Mouse (Mus musculus) A20 (cell line): ENCODE data around the gene Dusp5.
"Not testable (repeated sequence)": the region's sequence is repeated elsewhere in the genome, so short reads cannot be mapped to it uniquely, and the experiment has no call there.

Source experiments
- DNase-seq: peaks from one replicate; pipeline ENCODE4 v3.0.0-alpha.2; 2011; ENCODE audit warnings: low read depth, low spot score

Dusp5 gene

DNA sequence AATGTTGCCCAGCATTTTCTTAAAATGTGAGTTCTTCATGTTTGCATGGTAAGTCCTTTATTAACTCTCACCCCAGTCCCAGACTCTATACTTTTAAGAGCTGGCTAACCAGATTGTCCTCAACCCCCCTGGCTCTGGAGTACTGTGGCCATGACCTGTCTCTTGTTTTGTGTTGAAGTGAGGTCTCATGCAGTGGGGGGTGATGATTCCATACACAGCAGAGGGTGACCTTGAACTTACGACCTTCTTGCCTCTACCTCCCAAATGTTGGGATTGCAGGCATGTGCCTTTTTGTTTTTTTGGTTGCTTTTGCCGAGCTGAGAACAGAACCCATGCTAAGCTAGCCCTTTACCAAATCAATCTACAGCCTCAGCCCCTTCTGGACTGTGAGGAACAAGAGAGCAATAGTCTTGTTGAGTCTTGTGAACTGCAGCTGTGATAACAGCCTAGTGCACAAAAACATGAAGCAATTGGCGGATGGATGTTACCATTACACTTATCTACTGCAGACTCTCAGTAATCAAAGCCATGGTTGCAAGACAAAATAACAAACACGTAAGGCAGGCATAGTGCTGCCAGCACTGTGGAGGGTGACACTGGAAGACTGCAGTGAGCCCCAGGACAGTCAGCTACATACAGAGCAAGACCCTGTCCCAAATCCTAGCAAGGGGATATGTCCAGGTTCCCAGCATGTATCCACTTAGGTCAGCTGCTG is 46.5 kb downstream of the Dusp5 start:
- DNase-seq: no peak

DNA sequence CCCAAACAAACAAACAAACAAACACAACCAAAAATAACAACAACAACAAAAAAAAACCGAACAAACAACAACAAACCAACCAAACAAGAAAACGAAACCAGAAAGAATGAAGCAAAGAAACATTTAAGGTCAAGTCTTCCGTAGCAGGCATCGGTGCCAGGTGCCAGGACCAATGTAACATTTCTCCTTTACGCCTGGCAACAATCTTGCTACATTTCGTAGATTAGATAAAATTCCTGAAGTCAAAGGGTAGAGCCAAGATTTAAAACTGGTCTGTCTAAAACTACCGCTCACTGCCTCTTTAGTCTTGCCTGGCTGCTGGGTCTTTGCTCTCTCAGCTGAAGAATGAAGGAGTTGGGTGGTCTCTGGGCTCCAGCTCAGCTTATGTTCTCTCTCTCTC is 47.2 kb downstream of the Dusp5 start:
- DNase-seq: no peak

DNA sequence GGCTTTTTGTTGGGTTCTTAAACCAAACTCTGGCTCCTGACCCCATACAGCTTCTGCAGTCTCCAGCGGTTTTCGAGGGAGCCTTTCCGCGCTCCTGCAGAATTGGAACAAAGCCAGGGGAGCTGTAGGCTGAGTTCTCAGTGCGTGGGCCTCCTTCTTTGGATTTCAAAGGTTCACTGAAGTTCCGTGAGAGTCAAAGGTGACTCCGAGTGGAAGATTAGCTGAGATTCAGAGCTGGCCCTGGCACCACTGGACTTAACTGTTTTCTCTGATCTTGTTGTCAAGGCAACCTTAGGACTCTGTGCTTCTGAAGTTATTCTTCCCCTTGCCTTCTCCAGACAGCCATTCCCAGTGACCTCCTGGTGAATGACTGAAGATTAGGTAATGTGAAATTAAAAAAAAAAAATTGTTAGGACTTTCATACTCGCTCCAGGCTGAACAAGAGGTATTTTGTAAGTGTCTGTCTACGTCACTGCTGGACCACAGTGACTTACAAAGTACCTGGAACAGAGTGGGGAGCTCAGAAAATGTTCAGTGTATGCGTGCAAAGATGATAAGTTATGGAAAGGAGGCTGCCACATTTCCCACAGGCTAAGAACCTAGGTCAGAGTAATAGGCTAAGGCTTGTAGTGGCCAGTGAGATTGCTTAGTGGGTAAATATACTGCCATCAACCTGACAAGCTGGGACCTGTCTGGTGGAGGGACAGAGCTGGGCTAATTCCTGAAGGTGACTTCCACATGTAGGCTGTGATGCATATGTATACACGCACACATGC is 48.3 kb downstream of the Dusp5 start:
- no peak for DNase-seq

DNA sequence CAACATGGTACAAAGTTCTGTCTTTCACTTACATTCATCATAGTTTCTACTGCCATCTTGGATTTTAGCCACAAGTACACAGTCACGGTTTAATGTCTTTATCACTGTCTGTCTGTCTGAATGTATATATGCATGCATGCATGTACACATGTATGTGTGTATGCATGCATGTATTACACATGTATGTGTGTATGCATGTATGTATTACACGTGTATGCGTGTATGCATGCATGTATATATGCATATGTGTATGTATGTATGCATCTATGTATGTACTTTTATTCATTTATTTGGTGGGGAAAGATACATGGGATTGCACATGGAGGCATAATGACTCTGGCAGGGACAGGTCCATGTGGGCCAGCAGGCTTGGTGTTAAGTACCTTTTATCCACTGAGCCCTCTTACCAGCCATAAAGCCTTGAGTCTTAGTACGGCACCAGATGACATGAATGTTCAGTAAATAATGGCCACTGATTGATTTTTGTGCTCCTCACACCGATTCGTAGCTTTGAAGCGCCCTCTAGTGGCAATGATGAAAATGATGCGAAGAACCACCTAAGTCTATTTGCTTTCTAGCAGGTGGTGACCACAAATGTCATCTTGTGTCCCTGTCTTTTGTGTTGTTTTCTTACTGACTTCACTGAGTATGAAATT is 49.8 kb downstream of the Dusp5 start:
- DNase-seq: peak; percentile 83

DNA sequence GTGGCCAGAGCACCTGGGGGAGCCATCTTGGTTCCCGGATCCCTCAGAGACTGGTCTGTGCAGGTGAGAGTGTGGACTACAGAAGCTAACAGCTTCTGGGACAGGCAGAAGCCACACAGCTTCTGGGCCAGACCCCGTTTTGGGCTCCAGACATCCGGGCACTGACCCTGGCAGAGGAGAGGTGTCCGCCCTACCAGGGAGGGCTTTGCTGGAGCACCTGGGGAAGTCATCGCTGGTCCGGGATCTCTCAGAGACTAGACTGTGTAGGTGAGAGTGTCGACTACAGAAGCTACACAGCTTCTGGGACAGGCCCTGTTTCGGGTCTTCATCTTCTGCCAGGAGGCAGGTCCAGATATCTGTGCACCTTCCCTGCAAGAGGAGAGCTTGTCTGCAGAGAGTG is 51.4 kb downstream of the Dusp5 start:
- not testable (repeated sequence) for DNase-seq

DNA sequence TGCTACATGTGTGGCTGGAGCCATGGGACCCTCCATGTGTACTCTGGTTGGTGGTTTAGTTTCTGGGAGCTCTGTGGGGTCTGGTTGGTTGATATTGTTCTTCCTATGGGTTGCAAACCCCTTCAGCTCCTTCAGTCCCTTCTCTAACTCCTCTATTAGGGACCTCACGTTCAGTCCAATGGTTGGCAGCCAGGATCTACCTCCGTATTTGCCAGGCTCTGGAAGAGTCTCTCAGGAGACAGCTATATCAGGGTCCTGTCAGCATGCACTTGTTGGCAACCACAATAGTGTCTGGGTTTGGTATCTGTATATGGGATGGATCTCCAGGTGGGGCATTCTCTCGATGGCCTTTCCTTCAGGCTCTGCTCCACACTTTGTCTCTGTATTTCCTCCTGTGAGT is 58.8 kb downstream of the Dusp5 start:
- not testable (repeated sequence) for DNase-seq

DNA sequence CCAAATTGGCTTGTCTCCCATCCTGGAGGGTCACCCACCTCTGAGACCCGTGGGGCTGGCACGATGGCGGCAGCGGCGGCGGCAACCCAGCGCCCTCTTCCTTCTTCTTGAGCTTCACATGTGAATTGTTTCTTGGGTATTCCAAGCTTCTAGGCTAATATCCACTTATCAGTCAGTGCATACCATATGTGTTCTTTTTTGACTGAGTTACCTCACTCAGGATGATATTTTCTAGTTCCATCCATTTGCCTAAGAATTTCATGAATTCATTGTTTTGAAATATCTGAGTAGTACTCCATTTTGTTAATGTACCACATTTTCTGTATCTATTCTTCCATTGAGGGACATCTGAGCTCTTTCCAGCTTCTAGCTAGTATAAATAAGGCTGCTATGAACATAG is 60.1 kb downstream of the Dusp5 start, which contains the start of gene Nutf2-ps1:
Nutf2-ps1 (minus strand) TSS at position 101 of the 400 bp plus-strand sequence.
- not testable (repeated sequence) for DNase-seq
